Mouse (Mus musculus): ENCODE results near the gene Osbpl11. TPM values are rescaled to one million over a fixed set of nuclear protein-coding genes. Genes with fewer than 3 reads are reported as not detected.
"Not testable (repeated sequence)": the region's sequence is repeated elsewhere in the genome, so short reads cannot be mapped to it uniquely, and the experiment has no call there.

The Osbpl11 gene
- 39.2 and 39.9 TPM in 2 replicates for total RNA-seq (2017)

DNA sequence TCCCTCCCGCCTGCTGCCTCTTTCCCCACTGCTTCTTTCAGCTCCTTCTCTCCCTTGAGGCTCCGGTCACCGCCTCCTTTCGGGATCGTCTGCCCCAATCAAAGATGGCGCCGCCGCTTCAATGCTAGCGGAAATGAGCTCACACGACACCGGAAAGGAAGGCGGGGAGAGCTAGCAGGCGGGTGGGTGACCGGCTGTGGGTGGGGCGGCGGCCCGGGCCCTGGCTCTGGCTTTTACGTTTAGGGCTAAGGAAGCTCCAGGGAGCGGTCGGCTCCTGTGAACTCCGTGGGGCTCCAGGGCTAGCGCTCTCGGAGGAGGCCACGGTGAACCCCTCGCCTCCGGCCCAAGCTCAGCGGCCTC is at the start of gene Osbpl11:
Gene Osbpl11 (plus strand): TSS at position 171 of the 360 bp plus-strand sequence.
- peak; percentile 97 for ATAC-seq (ENCODE audit: extremely low read depth, insufficient number of reproducible peaks, low FRiP score, poor library complexity, severe bottlenecking)

DNA sequence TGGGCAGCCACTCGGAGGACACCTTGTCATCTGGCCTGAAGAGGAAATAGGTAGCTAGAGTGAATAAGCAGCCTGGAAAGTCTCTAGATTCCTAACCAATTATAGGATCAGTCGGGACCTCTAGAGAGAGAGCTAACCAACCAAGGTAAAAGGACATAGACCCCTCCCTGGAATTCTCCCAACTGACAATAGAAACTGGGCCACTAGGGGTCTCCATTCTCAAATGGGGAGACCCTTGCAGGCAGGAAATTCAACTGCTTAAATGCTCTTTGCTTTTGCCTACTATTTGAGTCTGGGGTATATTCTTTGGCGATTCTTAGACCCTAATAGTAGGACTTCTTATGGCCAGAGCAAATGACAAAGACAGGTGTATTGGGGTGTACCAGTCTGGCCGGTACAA is 49.7 kb upstream of the Osbpl11 start:
- no peak for ATAC-seq (ENCODE audit: extremely low read depth, insufficient number of reproducible peaks, low FRiP score, poor library complexity, severe bottlenecking)

DNA sequence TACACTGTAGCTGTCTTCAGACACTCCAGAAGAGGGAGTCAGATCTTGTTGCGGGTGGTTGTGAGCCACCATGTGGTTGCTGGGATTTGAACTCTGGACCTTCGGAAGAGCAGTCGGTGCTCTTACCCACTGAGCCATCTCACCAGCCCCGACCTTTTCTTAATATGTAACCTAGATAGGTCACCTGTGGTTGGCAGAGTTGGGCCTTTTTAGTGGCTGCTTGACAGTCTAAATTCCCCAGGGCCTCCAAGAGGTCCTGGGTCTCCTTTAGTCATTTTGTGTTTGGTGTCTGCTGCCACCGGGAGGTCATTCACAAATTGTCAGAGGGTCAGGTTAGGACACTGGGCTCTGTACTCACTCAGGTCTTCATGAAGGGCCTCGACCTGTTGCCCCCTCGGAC is 45.8 kb upstream of the Osbpl11 start:
- not testable (repeated sequence) for ATAC-seq (ENCODE audit: extremely low read depth, insufficient number of reproducible peaks, low FRiP score, poor library complexity, severe bottlenecking)

DNA sequence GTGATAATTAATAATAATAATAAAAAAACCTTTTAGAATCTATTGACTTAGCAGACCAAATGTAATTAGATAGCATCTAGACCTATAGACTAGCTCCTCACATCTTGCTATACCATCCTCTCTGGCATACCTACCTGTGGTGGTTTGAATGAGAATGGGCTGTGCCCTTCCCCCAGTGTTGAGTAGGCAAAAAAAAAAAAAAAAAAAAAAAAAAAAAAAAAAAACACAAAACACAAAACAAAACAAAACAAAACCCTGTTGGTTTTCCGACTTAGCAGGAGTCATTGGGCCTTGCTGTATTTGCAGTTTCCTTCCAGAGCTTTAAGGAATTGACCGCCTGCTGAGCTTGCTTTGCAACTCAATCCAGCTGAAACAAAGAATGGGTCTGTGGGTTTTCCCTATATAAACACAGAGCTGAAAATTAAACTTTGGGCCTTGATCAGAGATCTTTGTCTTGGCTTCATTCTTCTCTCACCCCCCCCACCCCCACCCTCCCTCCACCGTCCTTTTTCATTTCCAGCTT is 43.1 kb upstream of the Osbpl11 start:
- no peak for ATAC-seq (ENCODE audit: extremely low read depth, insufficient number of reproducible peaks, low FRiP score, poor library complexity, severe bottlenecking)

DNA sequence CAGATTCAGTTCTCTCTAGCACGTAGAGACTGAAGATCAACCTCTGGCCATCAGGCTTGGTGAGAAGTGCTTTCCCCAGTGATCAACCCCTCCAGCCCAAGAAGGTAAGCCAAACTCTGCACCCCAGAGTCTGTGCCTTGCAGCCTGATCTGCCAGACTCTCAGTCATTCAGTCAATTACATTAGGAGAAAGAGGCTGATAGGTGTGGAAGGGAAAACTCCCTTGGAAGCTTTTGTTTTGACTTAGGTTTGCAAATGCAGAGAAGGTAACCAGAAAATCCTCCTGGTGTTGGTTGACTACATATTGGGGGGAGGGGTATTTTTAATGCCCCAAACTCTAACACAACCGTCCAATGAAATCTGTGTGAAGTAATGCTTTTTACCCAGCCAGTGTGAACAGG is 41.4 kb upstream of the Osbpl11 start:
- no peak for ATAC-seq (ENCODE audit: extremely low read depth, insufficient number of reproducible peaks, low FRiP score, poor library complexity, severe bottlenecking)

DNA sequence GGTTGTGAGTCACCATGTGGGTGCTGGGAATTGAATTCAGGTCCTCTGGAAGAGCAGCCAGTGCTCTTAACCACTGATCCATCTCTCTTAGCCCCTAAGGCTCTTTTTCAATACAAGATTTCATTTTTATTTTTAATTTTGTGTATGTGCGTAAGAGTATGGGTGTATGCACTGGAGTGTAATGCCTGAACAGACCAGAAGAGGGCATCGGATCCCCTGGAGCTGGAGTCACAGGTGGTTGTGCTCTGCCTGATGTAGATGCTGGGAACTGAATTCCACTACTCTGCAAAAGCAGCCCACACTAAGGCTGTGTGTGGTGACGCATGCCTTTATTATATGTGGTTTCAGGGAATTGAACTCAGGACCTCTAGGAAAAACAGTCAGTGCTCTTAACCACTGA is 38.7 kb upstream of the Osbpl11 start:
- ATAC-seq (ENCODE audit: extremely low read depth, insufficient number of reproducible peaks, low FRiP score, poor library complexity, severe bottlenecking): no peak

DNA sequence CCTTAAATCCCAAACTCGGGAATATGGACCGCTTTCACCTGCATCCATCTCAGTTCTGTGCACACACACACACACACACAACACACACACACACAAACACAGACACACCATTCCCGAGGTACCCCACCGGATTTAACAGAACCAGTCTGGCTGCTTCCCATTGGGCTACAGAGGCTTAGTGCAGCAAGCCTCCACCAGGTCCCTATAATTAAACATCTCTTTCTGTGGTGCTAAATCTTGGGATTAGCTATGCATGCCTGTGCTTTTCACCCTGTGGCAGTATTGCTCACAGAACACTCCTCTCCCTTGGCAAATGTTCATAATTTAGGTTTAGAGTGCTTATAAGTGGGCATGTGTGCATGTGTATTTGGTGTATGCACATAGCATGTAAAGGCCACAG is 36.7 kb upstream of the Osbpl11 start:
- ATAC-seq (ENCODE audit: extremely low read depth, insufficient number of reproducible peaks, low FRiP score, poor library complexity, severe bottlenecking): no peak

DNA sequence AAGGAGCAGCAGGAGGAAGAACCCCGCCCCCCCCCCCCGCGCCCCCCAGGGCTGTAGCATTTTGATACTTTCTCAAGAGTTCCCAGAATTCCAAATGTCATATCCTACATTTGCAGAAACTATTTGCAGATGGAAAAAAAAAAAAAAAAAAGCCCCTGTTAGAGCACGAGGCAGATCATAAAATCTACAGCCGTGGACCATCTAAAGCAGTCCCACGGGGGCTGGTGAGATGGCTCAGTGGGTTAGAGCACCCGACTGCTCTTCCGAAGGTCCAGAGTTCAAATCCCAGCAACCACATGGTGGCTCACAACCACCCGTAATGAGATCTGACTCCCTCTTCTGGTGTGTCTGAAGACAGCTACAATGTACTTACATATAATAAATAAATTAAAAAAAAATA is 34.0 kb upstream of the Osbpl11 start:
- not testable (repeated sequence) for ATAC-seq (ENCODE audit: extremely low read depth, insufficient number of reproducible peaks, low FRiP score, poor library complexity, severe bottlenecking)

DNA sequence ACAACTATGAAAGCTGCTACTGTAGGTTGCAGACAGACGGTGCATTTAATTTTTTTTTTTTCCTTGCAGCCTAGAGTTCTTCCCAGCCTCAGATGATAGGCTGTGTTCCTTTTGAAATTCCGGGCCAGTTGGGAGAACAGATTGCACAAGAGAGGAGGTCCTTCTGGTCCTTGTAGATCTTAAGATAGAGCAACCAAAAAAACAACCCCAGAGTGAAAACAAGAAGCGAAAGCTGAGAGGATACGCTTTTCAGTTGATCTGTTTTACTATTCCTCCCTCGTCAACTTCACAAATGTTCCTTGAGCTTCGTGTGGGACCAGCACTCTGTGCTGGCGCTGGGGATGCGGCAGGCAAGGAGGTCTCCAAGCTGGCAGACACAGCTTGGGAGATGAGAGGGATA is 33.3 kb upstream of the Osbpl11 start:
- ATAC-seq (ENCODE audit: extremely low read depth, insufficient number of reproducible peaks, low FRiP score, poor library complexity, severe bottlenecking): no peak

DNA sequence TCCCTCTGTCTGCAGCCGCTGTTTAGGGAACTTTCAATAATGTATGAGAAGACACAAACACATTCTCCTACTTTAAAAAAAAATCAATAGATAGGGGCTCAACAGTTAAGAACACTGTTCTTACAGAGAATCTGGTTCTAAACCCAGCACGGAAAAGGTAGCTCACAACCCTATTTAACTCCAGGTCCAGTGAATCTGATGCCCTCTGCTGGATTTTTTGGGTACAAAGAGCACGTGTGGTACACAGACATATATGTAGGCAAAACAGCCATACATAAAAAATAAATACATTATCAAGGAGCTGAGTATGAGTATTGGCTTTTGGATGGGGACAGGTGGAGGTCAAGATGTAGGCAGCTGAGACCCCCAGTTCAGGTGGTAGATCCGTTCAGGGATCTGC is 29.9 kb upstream of the Osbpl11 start:
- no peak for ATAC-seq (ENCODE audit: extremely low read depth, insufficient number of reproducible peaks, low FRiP score, poor library complexity, severe bottlenecking)

DNA sequence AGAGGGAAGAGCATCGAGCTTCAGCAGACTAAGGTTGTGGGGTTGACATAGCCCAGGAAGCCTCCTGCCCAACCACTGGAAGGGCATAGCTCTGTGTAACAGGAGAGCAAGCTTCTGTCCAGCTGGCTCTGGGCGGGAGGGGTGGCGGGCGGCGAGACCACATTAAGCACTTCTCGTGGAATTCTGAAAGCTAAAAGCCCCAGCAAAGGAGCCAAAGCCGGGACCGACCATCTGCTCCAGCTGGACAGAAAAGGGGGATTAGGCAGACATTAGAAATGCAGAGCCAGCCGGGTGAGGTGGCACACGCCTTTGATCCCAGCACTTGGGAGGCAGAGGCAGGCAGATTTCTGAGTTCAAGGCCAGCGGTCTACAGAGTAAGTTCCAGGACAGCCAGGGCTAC is 26.9 kb upstream of the Osbpl11 start:
- no peak for ATAC-seq (ENCODE audit: extremely low read depth, insufficient number of reproducible peaks, low FRiP score, poor library complexity, severe bottlenecking)

DNA sequence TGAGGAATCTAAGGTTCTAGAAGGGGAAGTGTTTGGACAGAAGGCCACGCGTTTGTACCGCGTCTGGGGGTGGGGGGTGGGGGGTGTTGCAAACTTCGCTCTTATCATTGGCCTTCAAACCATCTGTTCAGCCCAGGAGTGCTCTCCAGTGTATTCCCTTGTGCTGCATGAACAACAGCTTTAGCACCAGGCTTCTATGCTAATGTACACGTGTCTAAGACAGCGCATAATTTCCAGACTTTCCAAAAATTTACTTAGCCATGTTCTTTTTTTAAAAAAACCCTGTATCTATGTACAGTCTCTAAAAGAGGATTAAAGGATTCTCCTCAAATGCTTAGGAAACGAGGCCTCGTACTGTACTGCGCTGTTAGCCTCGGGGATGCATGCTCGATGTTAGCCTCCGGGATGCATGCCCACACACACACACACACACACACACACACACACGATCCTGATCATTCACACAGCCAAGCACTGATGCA is 26.2 kb upstream of the Osbpl11 start:
- no peak for ATAC-seq (ENCODE audit: extremely low read depth, insufficient number of reproducible peaks, low FRiP score, poor library complexity, severe bottlenecking)

DNA sequence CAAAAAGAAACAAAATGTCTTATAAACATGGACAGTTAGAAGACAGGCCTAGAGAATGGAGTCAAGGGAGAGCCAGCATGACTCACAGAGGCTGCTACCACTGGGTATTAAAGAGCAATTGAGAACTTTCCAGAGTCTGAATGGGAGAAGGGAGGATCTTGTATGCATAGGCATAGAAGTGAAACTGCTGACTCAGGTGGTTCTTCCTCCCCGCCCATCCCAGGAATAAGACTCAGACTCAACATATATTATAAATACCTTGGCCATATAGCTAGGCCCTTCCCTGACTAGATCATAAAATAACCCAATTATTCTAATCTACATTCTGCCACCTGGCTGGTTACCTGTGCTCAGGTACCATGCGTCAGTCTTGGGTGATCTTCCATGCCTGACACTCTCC is 25.5 kb upstream of the Osbpl11 start:
- no peak for ATAC-seq (ENCODE audit: extremely low read depth, insufficient number of reproducible peaks, low FRiP score, poor library complexity, severe bottlenecking)

DNA sequence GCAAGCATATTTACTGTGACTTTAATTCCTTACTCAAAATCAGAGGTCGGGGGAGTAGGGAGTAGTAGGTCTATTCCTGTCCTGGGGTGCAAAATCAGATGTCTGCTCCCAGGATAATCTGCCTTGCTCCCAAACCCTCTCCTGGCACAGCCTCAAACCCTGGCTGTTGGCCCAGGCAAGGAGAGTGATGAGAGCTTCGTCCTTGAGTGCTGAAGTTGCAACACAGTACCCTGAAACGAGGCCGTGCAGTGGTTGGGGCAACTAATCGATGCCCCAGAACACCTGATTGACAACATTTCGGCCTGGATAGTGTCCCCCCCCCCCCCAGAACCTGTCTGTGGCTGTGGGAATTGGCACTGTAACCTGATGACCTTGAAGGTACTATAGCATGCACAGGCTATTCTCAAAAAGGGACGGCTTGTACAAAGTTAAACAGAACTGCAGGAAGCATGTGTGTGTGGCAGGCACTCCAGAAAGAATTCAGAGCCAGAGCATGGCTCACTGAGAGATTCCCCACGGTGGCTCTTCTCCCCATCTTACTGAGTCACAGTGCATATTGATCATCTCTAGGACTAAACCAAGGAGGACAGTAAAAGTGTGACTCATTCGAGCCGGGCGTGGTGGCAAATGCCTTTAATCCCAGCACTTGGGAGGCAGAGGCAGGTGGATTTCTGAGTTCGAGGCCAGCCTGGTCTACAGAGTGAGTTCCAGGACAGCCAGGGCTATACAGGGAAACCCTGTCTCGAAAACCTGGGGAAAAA is 21.4 kb upstream of the Osbpl11 start:
- ATAC-seq (ENCODE audit: extremely low read depth, insufficient number of reproducible peaks, low FRiP score, poor library complexity, severe bottlenecking): no peak

DNA sequence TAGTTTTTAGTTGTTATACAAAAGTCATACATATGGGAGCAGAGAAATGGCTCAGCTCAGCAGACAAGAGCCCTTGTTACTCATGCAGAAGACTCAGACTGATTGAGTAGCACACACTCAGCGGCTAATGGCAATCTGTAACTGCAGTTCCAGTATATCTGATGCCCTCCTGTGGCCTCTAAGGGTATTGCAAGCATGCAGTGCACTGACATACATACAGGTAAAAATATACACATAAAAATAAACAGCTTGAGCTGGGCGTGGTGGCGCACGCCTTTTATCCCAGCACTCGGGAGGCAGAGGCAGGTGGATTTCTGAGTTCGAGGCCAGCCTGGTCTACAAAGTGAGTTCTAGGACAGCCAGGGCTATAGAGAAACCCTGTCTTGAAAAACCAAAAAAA is 18.6 kb upstream of the Osbpl11 start:
- ATAC-seq (ENCODE audit: extremely low read depth, insufficient number of reproducible peaks, low FRiP score, poor library complexity, severe bottlenecking): peak; percentile 80

DNA sequence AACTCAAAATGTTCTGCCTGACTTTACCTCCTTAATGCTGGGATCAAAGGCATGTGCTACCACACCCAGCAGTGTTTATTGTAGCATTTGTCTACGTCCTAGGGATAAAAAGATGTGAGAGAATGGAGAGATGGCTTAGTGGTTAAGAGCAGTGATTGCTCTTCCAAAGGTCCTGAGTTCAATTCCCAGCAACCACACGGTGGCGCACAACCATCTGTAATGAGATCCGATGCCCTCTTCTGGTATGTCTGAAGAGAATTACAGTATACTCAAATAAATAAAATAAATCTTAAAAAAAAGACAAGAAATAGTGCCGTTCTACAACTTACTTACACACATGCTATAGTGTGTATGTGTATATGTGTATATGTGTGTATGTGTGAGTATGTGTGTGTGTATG is 17.3 kb upstream of the Osbpl11 start:
- no peak for ATAC-seq (ENCODE audit: extremely low read depth, insufficient number of reproducible peaks, low FRiP score, poor library complexity, severe bottlenecking)

DNA sequence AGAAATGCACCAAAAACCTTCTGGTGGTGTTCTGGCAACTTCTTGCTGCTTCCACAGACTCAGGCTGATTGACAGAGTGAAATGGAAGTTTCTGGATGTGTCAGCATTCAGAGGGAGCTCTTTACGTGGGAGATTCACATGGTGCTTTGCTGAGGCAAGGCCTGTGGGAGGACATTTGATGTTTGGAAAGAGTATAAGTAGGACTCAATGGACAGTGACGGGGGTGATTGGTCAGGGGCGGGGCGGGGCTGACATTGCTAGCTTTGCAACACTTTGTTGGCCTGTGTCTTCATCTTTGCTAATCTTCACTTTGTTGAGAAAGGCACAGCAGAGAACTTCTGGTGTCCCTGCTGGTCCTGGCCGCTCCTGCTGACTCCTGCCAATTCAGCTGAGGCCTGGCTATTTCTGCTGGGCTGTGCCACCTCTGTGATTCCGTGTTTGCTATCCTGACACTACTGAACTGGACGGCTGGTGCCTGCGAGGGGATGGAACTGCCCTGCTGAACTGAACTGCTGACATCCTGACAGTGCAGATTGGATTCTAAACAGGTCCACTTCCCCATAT is 15.3 kb upstream of the Osbpl11 start:
- no peak for ATAC-seq (ENCODE audit: extremely low read depth, insufficient number of reproducible peaks, low FRiP score, poor library complexity, severe bottlenecking)

DNA sequence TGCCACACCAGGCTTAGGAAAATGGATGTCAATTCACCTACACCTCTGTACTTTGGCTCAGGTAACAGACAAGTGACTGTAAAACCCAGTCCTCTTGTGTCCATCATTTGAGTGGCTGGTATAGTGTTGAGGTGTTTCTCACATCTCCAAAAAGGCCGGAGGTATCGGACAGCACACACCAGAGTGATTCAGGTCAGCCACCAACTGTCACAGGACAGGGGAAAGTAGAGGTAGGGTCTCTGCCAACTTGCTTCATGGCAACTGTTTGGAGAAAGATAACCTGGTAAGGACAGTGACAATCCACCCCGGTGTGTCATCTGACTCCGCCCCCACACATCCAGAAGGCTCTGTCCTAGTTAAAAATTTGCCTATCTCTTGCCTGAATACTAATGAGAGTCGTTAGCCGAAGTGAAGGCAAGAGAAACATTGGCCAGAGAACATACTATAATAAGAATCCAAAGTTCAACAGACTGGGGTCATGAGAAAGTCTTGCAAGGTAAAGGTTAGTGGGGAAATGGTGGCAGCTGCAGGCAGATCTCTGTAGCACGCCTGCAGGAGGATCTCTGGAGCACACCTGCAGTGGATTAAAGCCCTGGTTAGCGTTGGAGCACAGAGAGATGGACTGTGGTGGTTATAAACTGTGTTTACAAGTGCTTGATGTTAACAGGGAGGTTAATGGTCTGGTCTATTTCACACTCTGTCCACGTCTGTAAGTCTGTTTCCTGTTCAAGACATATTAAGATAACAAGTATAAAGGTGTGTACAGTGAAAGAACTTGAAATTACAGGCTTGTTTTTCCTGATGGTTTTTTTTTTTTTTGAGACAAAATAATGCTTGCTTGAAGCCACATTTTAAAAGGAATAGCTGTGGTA is 13.9 kb upstream of the Osbpl11 start:
- ATAC-seq (ENCODE audit: extremely low read depth, insufficient number of reproducible peaks, low FRiP score, poor library complexity, severe bottlenecking): no peak

DNA sequence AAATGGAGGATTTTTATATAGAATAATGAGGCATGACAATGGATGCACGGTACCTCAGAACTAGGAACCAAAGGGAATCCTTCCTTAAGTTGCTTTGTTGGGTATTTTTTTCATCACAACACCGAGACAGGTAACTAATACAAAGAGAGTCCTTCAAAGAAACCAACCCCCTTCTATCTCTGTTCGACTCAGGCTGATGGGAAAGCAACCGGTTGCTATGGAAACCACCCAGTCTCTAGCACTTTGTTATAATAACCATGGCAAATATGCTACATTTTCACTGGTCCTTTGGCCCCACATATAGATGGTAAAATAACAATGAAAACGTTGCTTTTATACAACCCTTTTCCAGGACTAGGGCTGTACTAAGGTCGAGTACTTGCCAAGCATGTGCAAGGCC is 13.1 kb upstream of the Osbpl11 start:
- ATAC-seq (ENCODE audit: extremely low read depth, insufficient number of reproducible peaks, low FRiP score, poor library complexity, severe bottlenecking): no peak

DNA sequence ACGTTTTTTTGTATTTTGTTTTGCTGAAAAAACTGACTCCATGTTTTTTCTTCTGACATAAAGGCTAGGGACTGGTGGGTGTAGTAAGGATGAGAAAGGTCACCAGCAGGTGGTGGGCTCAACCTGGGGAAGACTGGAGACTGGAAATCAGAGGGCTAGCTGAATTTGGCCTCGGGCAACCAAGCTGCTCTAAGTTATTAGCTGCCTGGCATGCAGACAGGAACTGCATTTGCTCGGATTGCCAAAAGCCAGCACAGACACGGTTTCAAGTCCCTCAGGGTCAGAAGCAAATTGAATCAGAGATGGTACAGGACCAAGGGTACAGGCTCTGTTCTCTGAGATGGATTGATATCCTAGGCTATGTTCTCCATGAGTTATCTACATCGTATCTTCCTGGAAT is 11.7 kb upstream of the Osbpl11 start:
- no peak for ATAC-seq (ENCODE audit: extremely low read depth, insufficient number of reproducible peaks, low FRiP score, poor library complexity, severe bottlenecking)
